Mouse (Mus musculus): ENCODE data around the gene Defb21. TPM values are rescaled to one million over a fixed set of nuclear protein-coding genes. Genes with fewer than 3 reads are reported as not detected.

Defb21 gene
- polyA plus RNA-seq, 1 experiment from 2014 or later: not detected

GRCm38 (mm10) chr2:152617374-152617773 is 44.8 kb downstream of the Defb21 start:
- no peaks in the 10 kb centered on the region for H3K27me3 ChIP-seq (ENCODE audit: control insufficient read depth, insufficient read depth, low read length)
- H3K9ac ChIP-seq (ENCODE audit: low read length): no peak overlapping the region
- H3K4me2 ChIP-seq: no peak overlapping the region
- H3K27ac ChIP-seq (ENCODE audit: low read depth, low read length): no peak overlapping the region
- H3K9me3 ChIP-seq (ENCODE audit: control insufficient read depth, low read length): no peaks in the 10 kb centered on the region
- WGBS: 54% methylated on average over 5 of the region's 5 CpGs
- H3K4me1 ChIP-seq (ENCODE audit: control insufficient read depth, insufficient read depth, low read length): no peaks in the 10 kb centered on the region
- H3K4me3 ChIP-seq (ENCODE audit: low read depth, low read length): no peak overlapping the region
- no peaks in the 10 kb centered on the region for H3K36me3 ChIP-seq (ENCODE audit: control insufficient read depth, insufficient read depth, low read length)
- no peak for ATAC-seq (ENCODE audit: low FRiP score)
- no peak for DNase-seq (ENCODE audit: low spot score, missing footprints)

GRCm38 (mm10) chr2:152620367-152621134 is 48.0 kb downstream of the Defb21 start:
- H3K4me3 ChIP-seq (ENCODE audit: low read depth, low read length): no peak overlapping the region
- peaks cover under 1% of the 10 kb centered on the region; the same call in 1 of the 2 replicates for H3K27me3 ChIP-seq (ENCODE audit: control insufficient read depth, insufficient read depth, low read length)
- no peak for ATAC-seq (ENCODE audit: low FRiP score)
- H3K27ac ChIP-seq (ENCODE audit: low read depth, low read length): no peak overlapping the region
- DNase-seq (ENCODE audit: low spot score, missing footprints): no peak
- no peak overlapping the region for H3K4me2 ChIP-seq
- no peaks in the 10 kb centered on the region for H3K9me3 ChIP-seq (ENCODE audit: control insufficient read depth, low read length)
- WGBS: 68% methylated on average over 9 of the region's 9 CpGs
- no peaks in the 10 kb centered on the region for H3K36me3 ChIP-seq (ENCODE audit: control insufficient read depth, insufficient read depth, low read length)
- H3K9ac ChIP-seq (ENCODE audit: low read length): no peak overlapping the region
- H3K4me1 ChIP-seq (ENCODE audit: control insufficient read depth, insufficient read depth, low read length): peaks cover 2% of the 10 kb centered on the region; the same call in 1 of the 2 replicates

- Histone ChIP-seq H3K4me1 (ENCODE audit: control insufficient read depth, insufficient read depth, low read length) (peaks cover 4% of the 10 kb centered on the region), H3K27me3 (ENCODE audit: control insufficient read depth, insufficient read depth, low read length) (peaks cover 16% of the 10 kb centered on the region), H3K9ac (ENCODE audit: low read length) (no peak overlapping the region), H3K4me2 (no peak overlapping the region), H3K4me3 (ENCODE audit: low read depth, low read length) (no peak overlapping the region), H3K9me3 (ENCODE audit: control insufficient read depth, low read length) (no peaks in the 10 kb centered on the region), H3K27ac (ENCODE audit: low read depth, low read length) (no peak overlapping the region), H3K36me3 (ENCODE audit: control insufficient read depth, insufficient read depth, low read length) (no peaks in the 10 kb centered on the region)
- no peak for DNase-seq (ENCODE audit: low spot score, missing footprints)
- no peak for ATAC-seq (ENCODE audit: low FRiP score)
- WGBS: 90% methylated on average over 13 of the region's 13 CpGs
Observed at GRCm38 (mm10) chr2:152622151-152622550, 49.6 kb downstream of the Defb21 start.

DNA sequence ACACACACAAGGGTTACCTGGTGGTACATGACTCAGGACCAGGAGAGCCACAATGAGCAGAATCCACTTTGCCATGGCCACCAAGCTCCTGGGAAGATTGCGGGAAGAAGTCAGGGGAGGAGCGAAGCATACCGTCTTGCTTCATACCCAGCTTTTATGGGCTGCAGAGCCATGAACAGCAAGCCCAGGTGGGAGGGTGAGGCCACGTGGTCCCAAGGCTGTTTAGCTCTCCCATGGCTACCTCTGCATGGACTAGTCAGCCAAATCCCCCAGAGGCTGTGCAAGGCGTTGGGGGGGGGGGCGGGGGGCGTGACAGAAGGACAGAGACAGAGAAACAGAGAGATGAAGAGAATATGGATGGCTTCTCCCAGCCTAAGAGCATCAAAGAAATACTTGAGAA is 50.4 kb downstream of the Defb21 start, which contains the start of gene Defb25:
Gene Defb25, minus strand, starts transcription at position 101 of the 400 bp plus-strand sequence.
- 90% methylated on average over 6 of the region's 7 CpGs for WGBS
- no peak for DNase-seq (ENCODE audit: low spot score, missing footprints)

More for the DNA sequence above, 50.4 kb downstream of the Defb21 start, which contains the start of gene Defb25:
- ATAC-seq (ENCODE audit: low FRiP score): no peak
- H3K27me3 ChIP-seq (ENCODE audit: control insufficient read depth, insufficient read depth, low read length): peaks cover 24% of the 10 kb centered on the region
- H3K9ac ChIP-seq (ENCODE audit: low read length): no peak within 1 kb of the TSS
- H3K4me3 ChIP-seq (ENCODE audit: low read depth, low read length): no peak within 1 kb of the TSS
- H3K4me1 ChIP-seq (ENCODE audit: control insufficient read depth, insufficient read depth, low read length): peaks cover 7% of the 10 kb centered on the region
- no peak within 1 kb of the TSS for H3K27ac ChIP-seq (ENCODE audit: low read depth, low read length)
- no peak within 1 kb of the TSS for H3K4me2 ChIP-seq
- H3K9me3 ChIP-seq (ENCODE audit: control insufficient read depth, low read length): no peaks in the 10 kb centered on the region
- H3K36me3 ChIP-seq (ENCODE audit: control insufficient read depth, insufficient read depth, low read length): no peaks in the 10 kb centered on the region

Other genes starting within 250 kb of the Defb21 start
- gene Rbck1, start 240.1 kb upstream of the Defb21 start, polyA plus RNA-seq (2014; fragmentation: Nextera tagmentation; extraction: Ambion mirVana): 62.0 and 70.1 TPM in 2 replicates
- gene Trib3, start 228.7 kb upstream of the Defb21 start, polyA plus RNA-seq (2014; fragmentation: Nextera tagmentation; extraction: Ambion mirVana): 1.1 and 1.2 TPM in 2 replicates
- 5.3 and 6.2 TPM in 2 replicates for gene Nrsn2, start 196.1 kb upstream of the Defb21 start, polyA plus RNA-seq (2014; fragmentation: Nextera tagmentation; extraction: Ambion mirVana)
- 16.9 and 17.8 TPM in 2 replicates for gene Sox12, start 174.7 kb upstream of the Defb21 start, polyA plus RNA-seq (2014; fragmentation: Nextera tagmentation; extraction: Ambion mirVana)
- gene Zcchc3, start 157.7 kb upstream of the Defb21 start, polyA plus RNA-seq (2014; fragmentation: Nextera tagmentation; extraction: Ambion mirVana): 52.0 and 55.0 TPM in 2 replicates
- gene 6820408C15Rik, start 157.2 kb upstream of the Defb21 start, polyA plus RNA-seq (2014; fragmentation: Nextera tagmentation; extraction: Ambion mirVana): 0.40 and 0.93 TPM in 2 replicates
- gene Defb23, start 108.1 kb upstream of the Defb21 start, polyA plus RNA-seq (2014; fragmentation: Nextera tagmentation; extraction: Ambion mirVana): not detected in 2 replicates
- gene Defb20, start 95.7 kb upstream of the Defb21 start, polyA plus RNA-seq (2014; fragmentation: Nextera tagmentation; extraction: Ambion mirVana): not detected in 2 replicates
- not detected in 2 replicates for gene Defb22, start 82.6 kb upstream of the Defb21 start, polyA plus RNA-seq (2014; fragmentation: Nextera tagmentation; extraction: Ambion mirVana)
- not detected in 2 replicates for gene Defb26, start 61.1 kb upstream of the Defb21 start, polyA plus RNA-seq (2014; fragmentation: Nextera tagmentation; extraction: Ambion mirVana)
- gene Defb28, start 54.5 kb upstream of the Defb21 start, polyA plus RNA-seq (2014; fragmentation: Nextera tagmentation; extraction: Ambion mirVana): not detected in 2 replicates
- gene Defb29, start 32.6 kb upstream of the Defb21 start, polyA plus RNA-seq (2014; fragmentation: Nextera tagmentation; extraction: Ambion mirVana): not detected in 2 replicates
- gene Gm17416, start 3.4 kb upstream of the Defb21 start, polyA plus RNA-seq (2014; fragmentation: Nextera tagmentation; extraction: Ambion mirVana): not detected in 2 replicates
- not detected in 2 replicates for gene Defb19, start 7.6 kb downstream of the Defb21 start, polyA plus RNA-seq (2014; fragmentation: Nextera tagmentation; extraction: Ambion mirVana)
- gene Defb45, start 26.7 kb downstream of the Defb21 start, polyA plus RNA-seq (2014; fragmentation: Nextera tagmentation; extraction: Ambion mirVana): not detected in 2 replicates
- not detected in 2 replicates for gene Defb36, start 31.6 kb downstream of the Defb21 start, polyA plus RNA-seq (2014; fragmentation: Nextera tagmentation; extraction: Ambion mirVana)
- gene Defb25, start 50.3 kb downstream of the Defb21 start, polyA plus RNA-seq (2014; fragmentation: Nextera tagmentation; extraction: Ambion mirVana): not detected in 2 replicates
- gene Rem1, start 54.2 kb downstream of the Defb21 start, polyA plus RNA-seq (2014; fragmentation: Nextera tagmentation; extraction: Ambion mirVana): 0.18 and 0.22 TPM in 2 replicates
- 117 and 119 TPM in 2 replicates for gene H13, start 96.7 kb downstream of the Defb21 start, polyA plus RNA-seq (2014; fragmentation: Nextera tagmentation; extraction: Ambion mirVana)
- 43.4 and 48.6 TPM in 2 replicates for gene Mcts2, start 114.3 kb downstream of the Defb21 start, polyA plus RNA-seq (2014; fragmentation: Nextera tagmentation; extraction: Ambion mirVana)
- gene Id1, start 163.5 kb downstream of the Defb21 start, polyA plus RNA-seq (2014; fragmentation: Nextera tagmentation; extraction: Ambion mirVana): 66.0 and 70.7 TPM in 2 replicates
- 2.8 and 3.7 TPM in 2 replicates for gene Cox4i2, start 181.4 kb downstream of the Defb21 start, polyA plus RNA-seq (2014; fragmentation: Nextera tagmentation; extraction: Ambion mirVana)